Mouse (Mus musculus) kidney, postnatal 14 days (tissue): ENCODE data around the gene Slc35f6.

Experiments used
- DNase-seq: peaks from one replicate; pipeline ENCODE4 v3.0.0; 2022; ENCODE audit warnings: mixed read lengths

The Slc35f6 gene

GRCm38 (mm10) chr5:30647815-30648560, at the start of gene Slc35f6:
Gene Slc35f6, plus strand, starts transcription at chr5:30647933.
- DNase-seq, result peak; percentile 95

GRCm38 (mm10) chr5:30601397-30601796, 46.3 kb upstream of the Slc35f6 start:
- no peak for DNase-seq

- DNase-seq, result no peak
Observed at GRCm38 (mm10) chr5:30603255-30603654, 44.5 kb upstream of the Slc35f6 start.

- no peak for DNase-seq
Observed at GRCm38 (mm10) chr5:30603926-30604325, 43.8 kb upstream of the Slc35f6 start.

- no peak for DNase-seq
Observed at GRCm38 (mm10) chr5:30604769-30605188, 43.0 kb upstream of the Slc35f6 start.

- DNase-seq, result no peak
Observed at GRCm38 (mm10) chr5:30605649-30606048, 42.1 kb upstream of the Slc35f6 start.

GRCm38 (mm10) chr5:30606424-30607073, 41.2 kb upstream of the Slc35f6 start:
- DNase-seq, result peak; percentile 43

- no peak for DNase-seq
Observed at GRCm38 (mm10) chr5:30609094-30609493, 38.6 kb upstream of the Slc35f6 start.

GRCm38 (mm10) chr5:30609918-30610645, 37.7 kb upstream of the Slc35f6 start:
- DNase-seq, result no peak

- no peak for DNase-seq
Observed at GRCm38 (mm10) chr5:30611091-30611490, 36.6 kb upstream of the Slc35f6 start.

GRCm38 (mm10) chr5:30611689-30612088, 36.0 kb upstream of the Slc35f6 start:
- no peak for DNase-seq

GRCm38 (mm10) chr5:30612575-30612974, 35.2 kb upstream of the Slc35f6 start:
- DNase-seq, result no peak

GRCm38 (mm10) chr5:30613242-30613641, 34.5 kb upstream of the Slc35f6 start:
- no peak for DNase-seq

GRCm38 (mm10) chr5:30614221-30614620, 33.5 kb upstream of the Slc35f6 start:
- DNase-seq, result peak; percentile 82

- no peak for DNase-seq
Observed at GRCm38 (mm10) chr5:30615416-30615815, 32.3 kb upstream of the Slc35f6 start.

GRCm38 (mm10) chr5:30615819-30616218, 31.9 kb upstream of the Slc35f6 start:
- DNase-seq, result no peak

GRCm38 (mm10) chr5:30616644-30617043, 31.1 kb upstream of the Slc35f6 start:
- DNase-seq, result no peak

- no peak for DNase-seq
Observed at GRCm38 (mm10) chr5:30617357-30617756, 30.4 kb upstream of the Slc35f6 start.

- peak; percentile 59 for DNase-seq
Observed at GRCm38 (mm10) chr5:30617851-30618250, 29.9 kb upstream of the Slc35f6 start.

- no peak for DNase-seq
Observed at GRCm38 (mm10) chr5:30618376-30619003, 29.2 kb upstream of the Slc35f6 start.

GRCm38 (mm10) chr5:30619211-30619610, 28.5 kb upstream of the Slc35f6 start:
- DNase-seq, result no peak

GRCm38 (mm10) chr5:30620567-30620966, 27.2 kb upstream of the Slc35f6 start:
- no peak for DNase-seq

- no peak for DNase-seq
Observed at GRCm38 (mm10) chr5:30621211-30621790, 26.4 kb upstream of the Slc35f6 start.
